Mouse (Mus musculus) inflammation-experienced regulatory T-cells, adult 16 weeks (primary cell): ENCODE measurements around the gene Tchhl1. TPM values are rescaled to one million over a fixed set of nuclear protein-coding genes. Genes with fewer than 3 reads are reported as not detected.

Experiments
- polyA plus RNA-seq: library from polyadenylated mRNA; unstranded; fragments of 100-300 nt; shearing (Covaris generic); gene quantifications from one replicate; pipeline ENCODE4 v1.2.1, GENCODE M21; 2017

Tchhl1 gene
- polyA plus RNA-seq = not detected

DNA sequence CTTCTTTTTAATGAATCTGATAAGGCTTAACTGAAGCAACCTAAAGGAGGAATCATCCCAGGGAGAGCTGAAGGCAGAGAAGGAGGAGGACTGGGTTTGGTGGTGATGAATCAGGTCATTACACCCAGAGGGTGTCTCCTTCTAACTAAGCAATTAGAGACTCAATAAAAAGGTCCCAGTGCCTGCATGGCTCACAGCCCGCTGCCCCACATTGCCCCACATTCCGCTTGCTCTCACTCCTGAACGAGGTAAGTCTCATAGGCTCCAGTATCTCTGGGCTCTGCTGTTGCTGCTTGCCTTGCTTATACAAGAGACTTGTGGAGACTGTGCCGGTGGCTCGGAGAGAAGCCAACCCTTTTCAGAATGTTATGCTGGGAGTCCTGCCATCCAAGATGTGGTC lies at the start of gene Tchhl1:
Tchhl1 (plus strand) TSS at position 194 of the 400 bp plus-strand sequence.

GRCm38 (mm10) chr3:93442030-93442429 lies 26.5 kb upstream of the Tchhl1 start, which contains the start of gene Tchh:
Tchh (plus strand) TSS chr3:93442330.

DNA sequence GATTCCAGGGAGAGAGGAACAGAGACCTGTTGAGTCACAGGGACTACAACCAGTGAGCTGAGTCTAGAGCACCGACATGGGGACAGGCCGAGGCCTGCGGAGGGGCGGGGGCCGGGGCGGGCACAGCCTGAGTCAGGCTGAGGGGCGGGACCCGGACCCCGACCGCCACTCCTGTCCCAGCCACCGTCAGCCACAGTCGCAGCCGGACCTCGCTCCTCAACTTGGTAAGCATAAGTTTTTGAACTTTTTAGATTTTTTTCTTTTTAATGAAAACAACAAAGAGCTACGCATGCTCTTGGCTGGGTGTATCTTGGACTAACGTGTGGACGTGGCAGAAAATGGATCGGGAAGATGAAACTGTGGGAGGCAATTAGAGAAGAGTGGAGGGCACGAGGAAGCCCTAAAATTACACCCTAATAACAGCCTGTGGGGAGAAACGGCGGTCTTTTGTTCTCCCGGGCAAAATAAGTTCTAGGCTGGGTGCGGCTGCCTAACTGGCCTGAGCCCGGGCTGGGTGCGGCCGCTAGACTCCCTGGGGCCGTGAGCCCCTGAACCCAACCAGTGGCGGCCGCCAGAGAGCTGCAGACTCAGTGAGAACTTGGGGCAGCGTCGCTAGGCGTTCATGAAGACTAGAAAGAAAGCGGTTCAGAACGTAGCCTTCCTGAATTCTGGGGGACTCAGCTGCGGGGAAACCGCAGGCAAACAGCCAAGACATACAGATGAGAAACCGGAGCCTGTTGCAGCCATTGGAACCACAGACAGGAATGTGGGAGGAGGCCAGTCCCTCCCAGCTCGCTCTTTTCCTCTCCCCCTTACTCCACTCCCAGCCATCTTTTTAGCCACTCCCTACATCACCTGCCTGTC lies 52.0 kb downstream of the Tchhl1 start, which contains the start of gene S100a11:
S100a11 (plus strand) TSS at position 159 of the 864 bp plus-strand sequence.

Other genes starting within 250 kb of the Tchhl1 start
- not detected for gene Flg, start 195.2 kb upstream of the Tchhl1 start, polyA plus RNA-seq
- not detected for gene Hrnr, start 149.0 kb upstream of the Tchhl1 start, polyA plus RNA-seq
- gene Rptn, start 75.1 kb upstream of the Tchhl1 start, polyA plus RNA-seq = not detected
- 0.15 TPM for gene Tchh, start 26.4 kb upstream of the Tchhl1 start, polyA plus RNA-seq
- 924 TPM for gene S100a11, start 51.7 kb downstream of the Tchhl1 start, polyA plus RNA-seq
- 1,093 TPM for gene S100a10, start 86.3 kb downstream of the Tchhl1 start, polyA plus RNA-seq
- gene Tdpoz2, start 183.9 kb downstream of the Tchhl1 start, polyA plus RNA-seq = not detected
- not detected for gene Tdpoz1, start 207.6 kb downstream of the Tchhl1 start, polyA plus RNA-seq
- gene Gm37596, start 224.3 kb downstream of the Tchhl1 start, polyA plus RNA-seq = not detected